Mouse (Mus musculus) liver, embryonic 14 days (tissue): Measurements from ENCODE around the gene Ly6g6e. TPM values are rescaled to one million over a fixed set of nuclear protein-coding genes. Genes with fewer than 3 reads are reported as not detected.

Experiments
- polyA plus RNA-seq: library from polyadenylated mRNA; depleted of rRNA; stranded (reverse); fragments of >200 nt; gene quantifications from 2 replicates; pipeline ENCODE4 v1.2.3, GENCODE M21; 2012; rRNA removed

Gene Ly6g6e
- polyA plus RNA-seq, 1 experiment = 0.03 TPM

Other genes with a start within 250 kb of the Ly6g6e start
- gene Stk19, start 240.0 kb upstream of the Ly6g6e start, polyA plus RNA-seq = 15.6 and 17.8 TPM in 2 replicates
- 22.0 and 28.0 TPM in 2 replicates for gene Dxo, start 239.9 kb upstream of the Ly6g6e start, polyA plus RNA-seq
- 19.0 and 22.2 TPM in 2 replicates for gene Skiv2l, start 226.7 kb upstream of the Ly6g6e start, polyA plus RNA-seq
- 43.8 and 44.0 TPM in 2 replicates for gene Nelfe, start 226.5 kb upstream of the Ly6g6e start, polyA plus RNA-seq
- gene Cfb, start 214.4 kb upstream of the Ly6g6e start, polyA plus RNA-seq = 157 and 169 TPM in 2 replicates
- gene Zbtb12, start 197.4 kb upstream of the Ly6g6e start, polyA plus RNA-seq = 5.7 and 6.1 TPM in 2 replicates
- gene Gm20547, start 194.9 kb upstream of the Ly6g6e start, polyA plus RNA-seq = not detected in 2 replicates
- gene C2, start 178.6 kb upstream of the Ly6g6e start, polyA plus RNA-seq = 14.2 and 18.4 TPM in 2 replicates
- 27.3 and 28.0 TPM in 2 replicates for gene Ehmt2, start 178.4 kb upstream of the Ly6g6e start, polyA plus RNA-seq
- 1.1 and 1.3 TPM in 2 replicates for gene Slc44a4, start 162.4 kb upstream of the Ly6g6e start, polyA plus RNA-seq
- gene Neu1, start 145.6 kb upstream of the Ly6g6e start, polyA plus RNA-seq = 8.4 and 10.5 TPM in 2 replicates
- gene Hspa1b, start 117.7 kb upstream of the Ly6g6e start, polyA plus RNA-seq = 1.1 and 1.3 TPM in 2 replicates
- gene Gm20481, start 107.0 kb upstream of the Ly6g6e start, polyA plus RNA-seq = not detected in 2 replicates
- gene Hspa1a, start 104.7 kb upstream of the Ly6g6e start, polyA plus RNA-seq = 0.58 and 0.67 TPM in 2 replicates
- 0.02 TPM in 2 replicates for gene Hspa1l, start 104.2 kb upstream of the Ly6g6e start, polyA plus RNA-seq
- 106 and 129 TPM in 2 replicates for gene Lsm2, start 95.0 kb upstream of the Ly6g6e start, polyA plus RNA-seq
- gene Vars, start 75.9 kb upstream of the Ly6g6e start, polyA plus RNA-seq = 58.0 and 65.7 TPM in 2 replicates
- 0.12 and 0.20 TPM in 2 replicates for gene Vwa7, start 60.3 kb upstream of the Ly6g6e start, polyA plus RNA-seq
- 2.0 TPM in 2 replicates for gene Sapcd1, start 48.9 kb upstream of the Ly6g6e start, polyA plus RNA-seq
- 3.3 and 4.1 TPM in 2 replicates for gene Msh5, start 30.2 kb upstream of the Ly6g6e start, polyA plus RNA-seq
- gene Clic1, start 26.9 kb upstream of the Ly6g6e start, polyA plus RNA-seq = 70.1 and 85.9 TPM in 2 replicates
- 11.1 and 13.5 TPM in 2 replicates for gene Ddah2, start 17.9 kb upstream of the Ly6g6e start, polyA plus RNA-seq
- 0.21 and 0.24 TPM in 2 replicates for gene Ly6g6c, start 11.5 kb upstream of the Ly6g6e start, polyA plus RNA-seq
- 1.8 and 2.7 TPM in 2 replicates for gene Mpig6b, start 10.7 kb upstream of the Ly6g6e start, polyA plus RNA-seq
- 0.66 and 0.76 TPM in 2 replicates for gene Ly6g6d, start 1.2 kb downstream of the Ly6g6e start, polyA plus RNA-seq
- gene Ly6g6f, start 8.7 kb downstream of the Ly6g6e start, polyA plus RNA-seq = 4.6 TPM in 2 replicates
- gene Abhd16a, start 12.4 kb downstream of the Ly6g6e start, polyA plus RNA-seq = 25.1 and 29.0 TPM in 2 replicates
- gene Ly6g5c, start 31.4 kb downstream of the Ly6g6e start, polyA plus RNA-seq = not detected in 2 replicates
- 0.42 and 0.67 TPM in 2 replicates for gene Ly6g5b, start 38.5 kb downstream of the Ly6g6e start, polyA plus RNA-seq
- gene Gpank1, start 44.6 kb downstream of the Ly6g6e start, polyA plus RNA-seq = 9.1 and 10.2 TPM in 2 replicates
- 76.9 and 86.4 TPM in 2 replicates for gene Csnk2b, start 45.2 kb downstream of the Ly6g6e start, polyA plus RNA-seq
- gene D17H6S53E, start 49.5 kb downstream of the Ly6g6e start, polyA plus RNA-seq = 1.2 and 1.6 TPM in 2 replicates
- 296 and 349 TPM in 2 replicates for gene Apom, start 55.1 kb downstream of the Ly6g6e start, polyA plus RNA-seq
- 40.6 and 45.5 TPM in 2 replicates for gene Bag6, start 58.3 kb downstream of the Ly6g6e start, polyA plus RNA-seq
- gene Prrc2a, start 88.0 kb downstream of the Ly6g6e start, polyA plus RNA-seq = 48.0 and 59.1 TPM in 2 replicates
- gene Aif1, start 99.2 kb downstream of the Ly6g6e start, polyA plus RNA-seq = 9.0 and 9.2 TPM in 2 replicates
- 21.0 and 28.7 TPM in 2 replicates for gene Lst1, start 111.5 kb downstream of the Ly6g6e start, polyA plus RNA-seq
- gene Ltb, start 117.5 kb downstream of the Ly6g6e start, polyA plus RNA-seq = 0.53 and 0.76 TPM in 2 replicates
- gene Tnf, start 125.1 kb downstream of the Ly6g6e start, polyA plus RNA-seq = 0.33 and 0.48 TPM in 2 replicates
- 0.03 and 0.09 TPM in 2 replicates for gene Lta, start 128.4 kb downstream of the Ly6g6e start, polyA plus RNA-seq
- gene Gm16181, start 143.9 kb downstream of the Ly6g6e start, polyA plus RNA-seq = 0.10 TPM in 1 of 2 replicates, not detected in the other
- gene Atp6v1g2, start 156.8 kb downstream of the Ly6g6e start, polyA plus RNA-seq = 1.6 and 1.7 TPM in 2 replicates
- gene Nfkbil1, start 158.9 kb downstream of the Ly6g6e start, polyA plus RNA-seq = 3.6 and 4.1 TPM in 2 replicates
- 174 and 208 TPM in 2 replicates for gene Ddx39b, start 164.8 kb downstream of the Ly6g6e start, polyA plus RNA-seq
- gene H2-D1, start 185.8 kb downstream of the Ly6g6e start, polyA plus RNA-seq = 35.7 and 45.9 TPM in 2 replicates
- gene H2-Q1, start 243.5 kb downstream of the Ly6g6e start, polyA plus RNA-seq = 0.50 and 0.63 TPM in 2 replicates